Mouse (Mus musculus): Measurements from ENCODE around the gene Erlec1. TPM values are rescaled to one million over a fixed set of nuclear protein-coding genes. Genes with fewer than 3 reads are reported as not detected.

The Erlec1 gene
- 10 to 100 TPM in 1 of 2 experiments, 1 to 10 TPM in 1; 1.7 to 20.9 TPM for polyA plus RNA-seq (2012; fragmentation: generic; extraction: Trizol)

DNA sequence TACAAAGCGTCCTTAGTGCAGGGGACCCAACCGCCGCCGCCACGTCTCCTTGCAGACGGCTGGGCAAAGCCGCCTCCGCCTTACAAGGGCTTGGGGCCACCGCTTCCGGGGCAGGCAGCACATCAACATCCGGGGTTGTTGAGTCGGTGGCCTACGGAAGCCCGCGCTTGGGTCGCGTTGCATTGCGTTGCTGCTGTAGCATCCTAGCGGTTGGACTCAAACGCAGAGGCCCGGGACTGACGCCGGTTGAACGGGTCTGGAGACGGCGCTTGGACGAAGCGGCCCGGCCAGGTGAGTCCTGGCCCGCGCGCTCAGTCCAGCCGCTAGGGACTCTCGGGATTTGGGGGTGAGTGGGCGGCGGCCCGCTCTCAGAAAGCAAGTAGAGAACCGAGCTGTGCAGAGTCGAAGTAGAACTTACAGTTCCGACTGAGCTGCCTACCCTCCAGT, at the start of gene Erlec1:
TSS of gene Erlec1 (minus strand) at position 57 of the 447 bp plus-strand sequence.

GRCm38 (mm10) chr11:30985877-30986624, 31.9 kb upstream of the Erlec1 start, which contains the start of gene Chac2:
Gene Chac2, minus strand, starts transcription at chr11:30986350.

GRCm38 (mm10) chr11:30885171-30885871, 68.8 kb downstream of the Erlec1 start, which contains the start of the genes Gpr75 and Asb3:
Gene Gpr75, plus strand, starts transcription at chr11:30885358.
Gene Asb3, plus strand, starts transcription at chr11:30885416.

Other genes with a start within 250 kb of the Erlec1 start
- 1 to 10 TPM in 1 of 2 experiments, under 1 TPM in 1; 0.90 to 8.2 TPM for gene Psme4, start 182.6 kb downstream of the Erlec1 start, polyA plus RNA-seq (2012; fragmentation: generic; extraction: Trizol)
- under 1 TPM in 1 of 2 experiments, not detected in 1; 0.08 TPM for gene Gpr75, start 69.0 kb downstream of the Erlec1 start, polyA plus RNA-seq (2012; fragmentation: generic; extraction: Trizol)
- 1 to 10 TPM in 1 of 2 experiments, under 1 TPM in 1; 0.91 to 9.5 TPM for gene Asb3, start 68.9 kb downstream of the Erlec1 start, polyA plus RNA-seq (2012; fragmentation: generic; extraction: Trizol)
- gene Chac2, start 32.0 kb upstream of the Erlec1 start, polyA plus RNA-seq (2012; fragmentation: generic; extraction: Trizol) = 1 to 10 TPM in 1 of 2 experiments, under 1 TPM in 1; 0.95 to 5.2 TPM
- not detected for gene Gm17332, start 228.1 kb upstream of the Erlec1 start, polyA plus RNA-seq (2012; fragmentation: generic; extraction: Trizol)

Measured in C3H10T1/2 (cell line).